Mouse (Mus musculus) midbrain, postnatal 0 days (tissue): ENCODE results near the gene Hivep3. TPM values are rescaled to one million over a fixed set of nuclear protein-coding genes. Genes with fewer than 3 reads are reported as not detected.

Experiments
- ATAC-seq: fragments of 200-750 bp; cut with Nextera tagmentation; 2 replicates; pipeline ENCODE4 v1.8.0; 2017; ENCODE audit warnings: moderate number of reproducible peaks, mild to moderate bottlenecking, moderate TSS enrichment, moderate library complexity; ENCODE audit not compliant: low FRiP score
- DNase-seq: peaks from one replicate; pipeline ENCODE4 v3.0.0-alpha.2; 2015; ENCODE audit warnings: low spot score
- H3K27ac ChIP-seq: fragments of 300-500 bp; sonication (generic); 2 replicates; pipeline ENCODE4 v1.5.1; 2014; ENCODE audit warnings: low read depth, mild to moderate bottlenecking, low read length, mixed read lengths
- H3K27me3 ChIP-seq: fragments of 300-500 bp; sonication (generic); 2 replicates; pipeline ENCODE4 v1.6.1; 2014; ENCODE audit warnings: low read length, control low read depth, mixed read lengths; ENCODE audit not compliant: insufficient read depth
- H3K36me3 ChIP-seq: fragments of 300-500 bp; sonication (generic); 2 replicates; pipeline ENCODE4 v1.6.1; 2014; ENCODE audit warnings: low read length, control low read depth, mixed read lengths; ENCODE audit not compliant: insufficient read depth
- H3K4me1 ChIP-seq: fragments of 300-500 bp; sonication (generic); 2 replicates; pipeline ENCODE4 v1.6.1; 2014; ENCODE audit warnings: mild to moderate bottlenecking, control low read depth, antibody characterized with exemption, low read length, mixed read lengths; ENCODE audit not compliant: insufficient read depth
- H3K4me2 ChIP-seq: fragments of 300-500 bp; sonication (generic); 2 replicates; pipeline ENCODE4 v1.6.1; 2014; ENCODE audit warnings: low read depth, mild to moderate bottlenecking, low read length, mixed read lengths; ENCODE audit not compliant: poor library complexity, severe bottlenecking
- H3K4me3 ChIP-seq: fragments of 300-500 bp; sonication (generic); 2 replicates; pipeline ENCODE4 v1.5.1; 2014; ENCODE audit warnings: low read depth, mild to moderate bottlenecking, low read length, moderate library complexity
- H3K9ac ChIP-seq: fragments of 300-500 bp; sonication (generic); replicated peaks from 2 replicates; pipeline ENCODE4 v1.6.1; 2014; ENCODE audit warnings: mild to moderate bottlenecking, low read length, moderate library complexity, mixed read lengths; ENCODE audit not compliant: poor library complexity, severe bottlenecking
- H3K9me3 ChIP-seq: fragments of 300-500 bp; sonication (generic); 2 replicates; pipeline ENCODE4 v1.6.1; 2016; ENCODE audit warnings: low read length, control low read depth
- CTCF ChIP-seq: IDR thresholded peaks from 2 replicates; pipeline ENCODE4 v1.5.1; 2016; ENCODE audit warnings: antibody characterized with exemption, mild to moderate bottlenecking
- WGBS: fragments of 180-500 bp; shearing (Covaris S2); extraction: QIAGEN DNeasy Blood & Tissue Kit; methylation state at CpG from one replicate; pipeline ENCODE4 v1.1.7; 2014; 5-methylcytosine and 5-hydroxymethylcytosine counted together
- polyA plus RNA-seq: library from polyadenylated mRNA; unstranded; fragments of >200 nt; fragmentation: Nextera tagmentation; extraction: Ambion mirVana; gene quantifications from 2 replicates; pipeline ENCODE4 v1.2.1, GENCODE M21; 2015
- total RNA-seq: library from RNA; depleted of rRNA; stranded (reverse); fragments of >200 nt; gene quantifications from 2 replicates; pipeline ENCODE4 v1.2.3, GENCODE M21; 2014

Gene Hivep3
- total and polyA plus RNA-seq, 2 experiments from 2014 or later = 16.5 to 18.3 TPM

- DNase-seq (peak; percentile 66), ATAC-seq (no peak)
- H3K9ac ChIP-seq = no peak overlapping the region
- no peaks in the 10 kb centered on the region for H3K27me3 ChIP-seq
- no peaks in the 10 kb centered on the region for H3K4me1 ChIP-seq
- WGBS = 82% methylated on average over 4 of the region's 4 CpGs
- no peak for TF ChIP-seq CTCF
- H3K4me2 ChIP-seq = no peak overlapping the region
- H3K36me3 ChIP-seq = peaks cover 12% of the 10 kb centered on the region; the same call in 1 of the 2 replicates
- H3K4me3 ChIP-seq = no peak overlapping the region
- H3K9me3 ChIP-seq = no peaks in the 10 kb centered on the region
- no peak overlapping the region for H3K27ac ChIP-seq
These were observed 394.4 kb downstream of the Hivep3 start for GRCm38 (mm10) chr4:120128033-120128432.

GRCm38 (mm10) chr4:120129233-120129885 lies 395.8 kb downstream of the Hivep3 start:
- H3K27ac ChIP-seq = no peak overlapping the region
- ATAC-seq (peak; percentile 76), DNase-seq (peak; percentile 88)
- H3K4me2 ChIP-seq = no peak overlapping the region
- peaks cover 16% of the 10 kb centered on the region for H3K36me3 ChIP-seq
- TF ChIP-seq CTCF = peak; percentile 96
- no peaks in the 10 kb centered on the region for H3K4me1 ChIP-seq
- WGBS = 42% methylated on average over 4 of the region's 4 CpGs
- H3K4me3 ChIP-seq = no peak overlapping the region
- no peaks in the 10 kb centered on the region for H3K27me3 ChIP-seq
- no peak overlapping the region for H3K9ac ChIP-seq
- H3K9me3 ChIP-seq = no peaks in the 10 kb centered on the region

GRCm38 (mm10) chr4:120130926-120131325 lies 397.3 kb downstream of the Hivep3 start:
- no peak overlapping the region for H3K4me2 ChIP-seq
- no peaks in the 10 kb centered on the region for H3K4me1 ChIP-seq
- no peak for DNase-seq
- H3K9ac ChIP-seq = no peak overlapping the region
- H3K27me3 ChIP-seq = no peaks in the 10 kb centered on the region
- no peak overlapping the region for H3K4me3 ChIP-seq
- no peak overlapping the region for H3K27ac ChIP-seq
- no peaks in the 10 kb centered on the region for H3K9me3 ChIP-seq
- WGBS = 78% methylated on average over 4 of the region's 4 CpGs
- peaks cover 16% of the 10 kb centered on the region for H3K36me3 ChIP-seq
- no peak for ATAC-seq
- TF ChIP-seq CTCF = no peak

GRCm38 (mm10) chr4:120131441-120132220 lies 398.0 kb downstream of the Hivep3 start:
- peak; percentile 76 for DNase-seq
- ATAC-seq = no peak
- no peak for TF ChIP-seq CTCF
- no peak overlapping the region for H3K4me2 ChIP-seq
- 77% methylated on average over 24 of the region's 24 CpGs for WGBS
- no peaks in the 10 kb centered on the region for H3K4me1 ChIP-seq
- no peak overlapping the region for H3K27ac ChIP-seq
- no peak overlapping the region for H3K9ac ChIP-seq
- H3K4me3 ChIP-seq = no peak overlapping the region
- H3K27me3 ChIP-seq = no peaks in the 10 kb centered on the region
- H3K36me3 ChIP-seq = peaks cover 16% of the 10 kb centered on the region
- H3K9me3 ChIP-seq = no peaks in the 10 kb centered on the region

GRCm38 (mm10) chr4:120134223-120134622 lies 400.6 kb downstream of the Hivep3 start:
- Histone ChIP-seq H3K4me1 (no peaks in the 10 kb centered on the region), H3K4me3 (no peak overlapping the region), H3K36me3 (peaks cover 13% of the 10 kb centered on the region), H3K4me2 (no peak overlapping the region), H3K9ac (no peak overlapping the region), H3K27me3 (no peaks in the 10 kb centered on the region), H3K27ac (no peak overlapping the region), H3K9me3 (no peaks in the 10 kb centered on the region)
- TF ChIP-seq CTCF = no peak
- ATAC-seq (no peak), DNase-seq (no peak)
- WGBS = 71% methylated on average over 6 of the region's 6 CpGs

GRCm38 (mm10) chr4:120141810-120142209 lies 408.2 kb downstream of the Hivep3 start:
- no peak overlapping the region for H3K4me3 ChIP-seq
- 80% methylated on average over 1 of the region's 1 CpGs for WGBS
- H3K27me3 ChIP-seq = no peaks in the 10 kb centered on the region
- H3K4me1 ChIP-seq = no peaks in the 10 kb centered on the region
- no peak overlapping the region for H3K4me2 ChIP-seq
- no peak for ATAC-seq
- no peaks in the 10 kb centered on the region for H3K36me3 ChIP-seq
- no peak for TF ChIP-seq CTCF
- H3K9me3 ChIP-seq = no peaks in the 10 kb centered on the region
- H3K27ac ChIP-seq = no peak overlapping the region
- H3K9ac ChIP-seq = no peak overlapping the region
- DNase-seq = no peak
